Mouse (Mus musculus) midbrain, embryonic 16.5 days (tissue): ENCODE data around the gene Fancd2. TPM values are rescaled to one million over a fixed set of nuclear protein-coding genes. Genes with fewer than 3 reads are reported as not detected.

Source experiments
- ATAC-seq: fragments of 200-750 bp; cut with Nextera tagmentation; 2 replicates; pipeline ENCODE4 v1.8.0; 2017; ENCODE audit warnings: moderate TSS enrichment
- H3K27ac ChIP-seq: fragments of 300-500 bp; sonication (generic); 2 replicates; pipeline ENCODE4 v1.5.1; 2014; ENCODE audit warnings: mild to moderate bottlenecking, low read length, mixed read lengths
- H3K27me3 ChIP-seq: fragments of 300-500 bp; sonication (generic); 2 replicates; pipeline ENCODE4 v1.6.1; 2014; ENCODE audit warnings: low read depth, low read length, mixed read lengths; ENCODE audit not compliant: control insufficient read depth, insufficient read depth
- H3K36me3 ChIP-seq: fragments of 300-500 bp; sonication (generic); 2 replicates; pipeline ENCODE4 v1.6.1; 2014; ENCODE audit warnings: mild to moderate bottlenecking, low read length, moderate library complexity, mixed read lengths; ENCODE audit not compliant: control insufficient read depth, insufficient read depth
- H3K4me1 ChIP-seq: fragments of 300-500 bp; sonication (generic); 2 replicates; pipeline ENCODE4 v1.6.1; 2014; ENCODE audit warnings: mild to moderate bottlenecking, low read length, mixed read lengths; ENCODE audit not compliant: control insufficient read depth, insufficient read depth
- H3K4me2 ChIP-seq: fragments of 300-500 bp; sonication (generic); 2 replicates; pipeline ENCODE4 v1.6.1; 2014; ENCODE audit warnings: mild to moderate bottlenecking, low read length, mixed read lengths
- H3K4me3 ChIP-seq: fragments of 300-500 bp; sonication (generic); 2 replicates; pipeline ENCODE4 v1.5.1; 2014; ENCODE audit warnings: low read depth, mild to moderate bottlenecking, low read length, moderate library complexity, mixed read lengths
- H3K9ac ChIP-seq: fragments of 300-500 bp; sonication (generic); 2 replicates; pipeline ENCODE4 v1.6.1; 2014; ENCODE audit warnings: low read depth, low read length, mixed read lengths
- H3K9me3 ChIP-seq: fragments of 300-500 bp; sonication (generic); replicated peaks from 2 replicates; pipeline ENCODE4 v1.6.1; 2014; ENCODE audit warnings: mild to moderate bottlenecking, low read length, mixed read lengths; ENCODE audit not compliant: control insufficient read depth, poor library complexity, severe bottlenecking
- WGBS: fragments of 180-500 bp; shearing (Covaris S2); extraction: QIAGEN DNeasy Blood & Tissue Kit; methylation state at CpG from one replicate; pipeline ENCODE4 v1.1.7; 2014; 5-methylcytosine and 5-hydroxymethylcytosine counted together
- microRNA-seq: library from miRNA; unstranded; fragments of <30 nt; microRNA quantifications from one replicate; pipeline ENCODE4, GENCODE M21; 2017
- polyA plus RNA-seq: library from polyadenylated mRNA; unstranded; fragments of >200 nt; fragmentation: Nextera tagmentation; extraction: Ambion mirVana; gene quantifications from 2 replicates; pipeline ENCODE4 v1.2.1, GENCODE M21; 2015

The Fancd2 gene
- polyA plus RNA-seq, 1 experiment from 2014 or later, result 1.4 TPM

GRCm38 (mm10) chr6:113639201-113639600 lies 107.7 kb downstream of the Fancd2 start:
- WGBS, result 80% methylated on average over 4 of the region's 4 CpGs
- Histone ChIP-seq H3K9me3 (no peaks in the 10 kb centered on the region), H3K9ac (no peak overlapping the region), H3K4me1 (no peaks in the 10 kb centered on the region), H3K4me2 (no peak overlapping the region), H3K4me3 (no peak overlapping the region), H3K36me3 (no peaks in the 10 kb centered on the region), H3K27me3 (no peaks in the 10 kb centered on the region), H3K27ac (no peak overlapping the region)
- ATAC-seq, result no peak

GRCm38 (mm10) chr6:113642605-113643004 lies 111.1 kb downstream of the Fancd2 start:
- 87% methylated on average over 8 of the region's 8 CpGs for WGBS
- Histone ChIP-seq H3K9ac (no peak overlapping the region), H3K27ac (no peak overlapping the region), H3K4me1 (no peaks in the 10 kb centered on the region), H3K36me3 (no peaks in the 10 kb centered on the region), H3K4me2 (no peak overlapping the region), H3K9me3 (no peaks in the 10 kb centered on the region), H3K27me3 (no peaks in the 10 kb centered on the region), H3K4me3 (no peak overlapping the region)
- ATAC-seq, result no peak

- ATAC-seq, result no peak
- Histone ChIP-seq H3K4me3 (no peak overlapping the region), H3K9ac (no peak overlapping the region), H3K9me3 (no peaks in the 10 kb centered on the region), H3K4me2 (no peak overlapping the region), H3K4me1 (no peaks in the 10 kb centered on the region), H3K27me3 (no peaks in the 10 kb centered on the region), H3K36me3 (no peaks in the 10 kb centered on the region), H3K27ac (no peak overlapping the region)
- WGBS, result 89% methylated on average over 4 of the region's 4 CpGs
Measured at GRCm38 (mm10) chr6:113643021-113643420, 111.5 kb downstream of the Fancd2 start.

- Histone ChIP-seq H3K9ac (no peak overlapping the region), H3K27ac (no peak overlapping the region), H3K4me2 (no peak overlapping the region), H3K4me3 (no peak overlapping the region), H3K36me3 (no peaks in the 10 kb centered on the region), H3K9me3 (no peaks in the 10 kb centered on the region), H3K27me3 (no peaks in the 10 kb centered on the region), H3K4me1 (no peaks in the 10 kb centered on the region)
- no peak for ATAC-seq
- WGBS, result 84% methylated on average over 2 of the region's 2 CpGs
Measured at GRCm38 (mm10) chr6:113643967-113644366, 112.5 kb downstream of the Fancd2 start.

GRCm38 (mm10) chr6:113644808-113645207 lies 113.3 kb downstream of the Fancd2 start:
- Histone ChIP-seq H3K4me2 (no peak overlapping the region), H3K27me3 (no peaks in the 10 kb centered on the region), H3K4me3 (no peak overlapping the region), H3K27ac (no peak overlapping the region), H3K4me1 (no peaks in the 10 kb centered on the region), H3K9me3 (no peaks in the 10 kb centered on the region), H3K36me3 (no peaks in the 10 kb centered on the region), H3K9ac (no peak overlapping the region)
- 88% methylated on average over 8 of the region's 8 CpGs for WGBS
- ATAC-seq, result no peak

Small RNAs within 50 kb of the gene (microRNA-seq; reads per million reads assigned to microRNA genes)
- not detected for gene Gm23365

Other genes starting within 250 kb of the Fancd2 start
- gene Cpne9, start 249.4 kb upstream of the Fancd2 start, polyA plus RNA-seq, result 3.9 and 4.9 TPM in 2 replicates
- 13.3 and 15.0 TPM in 2 replicates for gene Brpf1, start 224.5 kb upstream of the Fancd2 start, polyA plus RNA-seq
- 6.2 and 7.0 TPM in 2 replicates for gene Ogg1, start 204.7 kb upstream of the Fancd2 start, polyA plus RNA-seq
- gene Camk1, start 187.7 kb upstream of the Fancd2 start, polyA plus RNA-seq, result 121 and 132 TPM in 2 replicates
- gene Tada3, start 153.8 kb upstream of the Fancd2 start, polyA plus RNA-seq, result 75.5 and 82.2 TPM in 2 replicates
- 442 and 475 TPM in 2 replicates for gene Arpc4, start 153.6 kb upstream of the Fancd2 start, polyA plus RNA-seq
- gene Ttll3, start 142.4 kb upstream of the Fancd2 start, polyA plus RNA-seq, result 13.2 and 15.8 TPM in 2 replicates
- gene Rpusd3, start 112.3 kb upstream of the Fancd2 start, polyA plus RNA-seq, result 15.5 and 20.3 TPM in 2 replicates
- gene Cidec, start 95.9 kb upstream of the Fancd2 start, polyA plus RNA-seq, result not detected in 2 replicates
- gene Jagn1, start 89.1 kb upstream of the Fancd2 start, polyA plus RNA-seq, result 96.5 and 96.6 TPM in 2 replicates
- gene Il17re, start 73.2 kb upstream of the Fancd2 start, polyA plus RNA-seq, result 0.16 TPM in 1 of 2 replicates, not detected in the other
- 2.7 and 4.3 TPM in 2 replicates for gene Il17rc, start 60.3 kb upstream of the Fancd2 start, polyA plus RNA-seq
- 77.7 and 80.5 TPM in 2 replicates for gene Creld1, start 48.4 kb upstream of the Fancd2 start, polyA plus RNA-seq
- gene Prrt3, start 29.8 kb upstream of the Fancd2 start, polyA plus RNA-seq, result 13.5 and 14.4 TPM in 2 replicates
- gene Emc3, start within 50 bp of the Fancd2 start, polyA plus RNA-seq, result 112 and 116 TPM in 2 replicates
- not detected in 2 replicates for gene Fancd2os, start 69.0 kb downstream of the Fancd2 start, polyA plus RNA-seq
- gene Brk1, start 73.1 kb downstream of the Fancd2 start, polyA plus RNA-seq, result 227 and 250 TPM in 2 replicates
- 70.1 and 77.8 TPM in 2 replicates for gene Vhl, start 92.3 kb downstream of the Fancd2 start, polyA plus RNA-seq
- 1.3 and 2.1 TPM in 2 replicates for gene Irak2, start 106.8 kb downstream of the Fancd2 start, polyA plus RNA-seq
- 0.89 and 1.1 TPM in 2 replicates for gene Tatdn2, start 165.4 kb downstream of the Fancd2 start, polyA plus RNA-seq
- 0.36 and 1.2 TPM in 2 replicates for gene Ghrl, start 188.2 kb downstream of the Fancd2 start, polyA plus RNA-seq
- 177 and 184 TPM in 2 replicates for gene Sec13, start 209.1 kb downstream of the Fancd2 start, polyA plus RNA-seq